Mouse (Mus musculus) E14TG2a.4 (cell line): ENCODE measurements at regions not wholly inside any gene's neighbourhood (a gene's known extent, or its start where the extent isn't known, plus 50 kb on each side); places are given as distances from the start of the nearest gene placed in this dataset.

Experiments used
- H3K27me3 ChIP-seq: 2 replicates; pipeline ENCODE4 v1.6.1; 2014; ENCODE audit warnings: low read length, control low read depth; ENCODE audit not compliant: insufficient read depth
- H3K36me3 ChIP-seq: 2 replicates; pipeline ENCODE4 v1.6.1; 2014; ENCODE audit warnings: low read length, control low read depth; ENCODE audit not compliant: insufficient read depth
- H3K4me1 ChIP-seq: replicated peaks from 2 replicates; pipeline ENCODE4 v1.6.1; 2014; ENCODE audit warnings: low read depth, low read length, control low read depth
- H3K4me3 ChIP-seq: replicated peaks from 2 replicates; pipeline ENCODE4 v1.5.1; 2014; ENCODE audit warnings: mild to moderate bottlenecking, low read length
- H3K9me3 ChIP-seq: 2 replicates; pipeline ENCODE4 v1.6.1; 2014; ENCODE audit warnings: low read length, control low read depth
- CTCF ChIP-seq: conservative IDR thresholded peaks from 2 replicates; pipeline ENCODE4 v1.5.1; 2014; ENCODE audit warnings: low read length
- NANOG ChIP-seq: IDR thresholded peaks from 2 replicates; pipeline ENCODE4 v1.6.1; 2014; ENCODE audit warnings: borderline replicate concordance, low read length, mixed read lengths
- POU5F1 ChIP-seq: IDR thresholded peaks from 2 replicates; pipeline ENCODE4 v1.6.1; 2014; ENCODE audit warnings: low read length, borderline replicate concordance

DNA sequence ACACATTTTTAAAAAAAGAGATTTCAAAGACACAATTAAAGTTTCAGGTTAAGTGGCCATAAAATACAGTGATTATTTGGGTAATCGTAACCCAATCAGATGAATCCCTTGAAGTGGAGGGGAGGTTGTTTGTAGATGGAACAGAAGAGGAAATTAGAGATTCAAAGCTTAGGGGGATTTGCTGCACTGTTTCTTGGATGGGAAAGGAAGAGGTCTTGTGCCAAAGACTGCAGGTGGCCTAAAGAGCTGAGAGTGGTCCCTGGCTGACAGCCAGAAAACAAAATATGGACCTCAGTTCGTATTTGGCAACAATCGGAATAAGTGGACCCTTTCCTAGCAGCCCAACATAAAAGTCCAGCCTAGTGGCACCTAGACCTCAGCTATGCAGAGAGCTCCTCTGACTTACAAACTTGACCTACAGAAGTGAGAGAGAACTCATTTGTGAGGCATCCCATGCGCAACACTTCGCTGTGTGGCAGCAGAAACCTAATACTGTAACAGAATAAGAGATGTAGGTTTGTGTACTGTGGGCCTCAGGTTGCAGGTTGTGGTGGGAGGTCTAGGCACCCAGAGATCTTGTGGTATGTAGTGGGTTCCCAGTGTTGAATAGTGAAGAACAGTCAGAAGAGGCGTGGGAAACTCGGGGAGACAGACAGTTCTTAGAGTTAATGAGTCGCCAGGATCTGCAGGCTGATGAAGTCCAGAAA is 110.0 kb upstream of the Ccdc54 start:
- no peak overlapping the region for H3K4me3 ChIP-seq
- TF ChIP-seq CTCF: no peak
- TF ChIP-seq POU5F1: no peak
- no peak for TF ChIP-seq NANOG
- H3K4me1 ChIP-seq: no peaks in the 10 kb centered on the region

DNA sequence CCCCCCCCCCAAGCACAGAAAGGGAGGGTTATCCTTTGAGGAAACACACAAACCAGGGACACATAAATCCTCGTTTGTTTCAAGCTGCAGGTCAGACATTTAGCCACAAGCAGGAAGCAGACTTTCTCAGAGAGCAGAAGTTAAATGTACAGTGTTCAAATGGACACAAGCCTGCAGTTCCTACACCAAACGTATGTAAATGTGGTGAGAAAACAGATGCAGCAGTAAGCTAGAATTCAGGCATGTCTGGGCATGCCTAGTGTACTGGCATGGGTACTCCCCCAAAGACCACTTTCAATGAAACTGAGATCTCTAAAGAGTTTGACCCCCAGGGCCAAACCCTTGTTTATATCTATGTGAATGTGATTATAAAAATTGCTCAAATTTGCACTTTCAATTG is 109.2 kb upstream of the Ccdc54 start:
- Histone ChIP-seq H3K4me3 (no peak overlapping the region), H3K27me3 (no peaks in the 10 kb centered on the region), H3K4me1 (no peaks in the 10 kb centered on the region), H3K9me3 (no peaks in the 10 kb centered on the region), H3K36me3 (no peaks in the 10 kb centered on the region)
- TF ChIP-seq CTCF (no peak), NANOG (no peak), POU5F1 (no peak)

More for the DNA sequence above, 110.0 kb upstream of the Ccdc54 start:
- no peaks in the 10 kb centered on the region for H3K27me3 ChIP-seq
- H3K9me3 ChIP-seq: no peaks in the 10 kb centered on the region
- H3K36me3 ChIP-seq: no peaks in the 10 kb centered on the region

DNA sequence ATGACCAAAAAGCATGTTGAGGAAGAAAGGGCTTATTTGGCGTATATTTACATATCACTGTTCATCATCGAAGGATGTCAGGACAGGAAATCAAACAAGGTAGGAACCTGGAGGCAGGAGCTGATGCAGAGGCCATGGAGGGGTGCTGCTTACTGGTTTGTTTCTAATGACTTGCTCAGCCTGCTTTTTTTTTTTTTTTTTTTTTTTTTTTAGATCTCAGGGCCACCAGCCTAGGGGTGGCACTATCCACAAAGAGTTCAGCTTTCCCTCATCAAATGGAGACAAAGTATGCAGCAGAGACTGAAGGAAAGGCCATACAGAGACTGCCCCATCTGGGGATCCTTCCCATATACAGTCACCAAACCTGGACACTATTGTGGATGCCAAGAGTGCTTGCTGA is 106.8 kb upstream of the Ccdc54 start:
- no peaks in the 10 kb centered on the region for H3K36me3 ChIP-seq
- no peaks in the 10 kb centered on the region for H3K4me1 ChIP-seq
- no peak overlapping the region for H3K4me3 ChIP-seq
- TF ChIP-seq CTCF (no peak), POU5F1 (no peak), NANOG (no peak)
- H3K9me3 ChIP-seq: no peaks in the 10 kb centered on the region
- H3K27me3 ChIP-seq: no peaks in the 10 kb centered on the region

DNA sequence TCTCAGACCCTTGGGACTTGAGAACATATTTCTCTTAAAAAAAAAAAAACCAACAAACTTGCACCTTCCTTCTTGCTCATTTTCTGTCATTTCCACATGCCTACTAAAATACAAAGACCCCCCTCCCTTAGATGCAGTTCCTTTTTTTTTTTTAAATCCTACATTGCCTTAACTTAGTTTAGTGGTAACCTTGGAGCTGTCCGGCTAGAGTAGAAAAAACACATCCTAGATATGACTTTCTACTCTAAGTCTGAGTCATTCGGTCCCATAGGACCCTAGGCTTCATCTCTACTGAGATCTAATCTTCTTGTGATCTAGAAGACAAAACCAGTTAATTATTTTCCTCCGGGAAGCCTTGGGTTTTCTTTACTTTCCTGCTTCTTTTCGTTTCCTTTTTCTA is 105.1 kb upstream of the Ccdc54 start:
- H3K27me3 ChIP-seq: no peaks in the 10 kb centered on the region

DNA sequence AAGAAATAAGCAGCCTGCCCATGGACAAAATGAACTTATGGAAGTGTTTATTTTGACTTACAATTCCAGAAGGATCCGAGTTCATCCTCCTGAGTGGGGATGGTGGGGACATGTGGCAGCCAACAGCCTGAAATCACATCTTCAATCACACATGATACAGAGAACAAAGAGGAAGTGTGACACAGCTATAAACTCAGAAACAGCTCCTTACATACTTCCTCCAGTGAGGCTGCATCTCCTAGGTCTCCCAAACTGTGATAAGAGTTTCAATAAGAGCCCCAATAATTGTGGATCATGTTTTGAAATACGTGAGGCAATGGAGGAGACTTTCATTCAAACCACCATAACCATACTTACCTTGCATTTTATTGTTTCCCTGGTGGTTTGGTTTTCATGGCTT is 103.1 kb upstream of the Ccdc54 start:
- Histone ChIP-seq H3K27me3 (no peaks in the 10 kb centered on the region), H3K9me3 (no peaks in the 10 kb centered on the region), H3K4me3 (no peak overlapping the region), H3K4me1 (no peaks in the 10 kb centered on the region), H3K36me3 (no peaks in the 10 kb centered on the region)
- TF ChIP-seq POU5F1: no peak
- no peak for TF ChIP-seq CTCF
- no peak for TF ChIP-seq NANOG

More for the DNA sequence above, 105.1 kb upstream of the Ccdc54 start:
- H3K4me1 ChIP-seq: no peaks in the 10 kb centered on the region
- no peaks in the 10 kb centered on the region for H3K36me3 ChIP-seq
- no peak overlapping the region for H3K4me3 ChIP-seq
- TF ChIP-seq CTCF (no peak), NANOG (no peak), POU5F1 (no peak)
- no peaks in the 10 kb centered on the region for H3K9me3 ChIP-seq

DNA sequence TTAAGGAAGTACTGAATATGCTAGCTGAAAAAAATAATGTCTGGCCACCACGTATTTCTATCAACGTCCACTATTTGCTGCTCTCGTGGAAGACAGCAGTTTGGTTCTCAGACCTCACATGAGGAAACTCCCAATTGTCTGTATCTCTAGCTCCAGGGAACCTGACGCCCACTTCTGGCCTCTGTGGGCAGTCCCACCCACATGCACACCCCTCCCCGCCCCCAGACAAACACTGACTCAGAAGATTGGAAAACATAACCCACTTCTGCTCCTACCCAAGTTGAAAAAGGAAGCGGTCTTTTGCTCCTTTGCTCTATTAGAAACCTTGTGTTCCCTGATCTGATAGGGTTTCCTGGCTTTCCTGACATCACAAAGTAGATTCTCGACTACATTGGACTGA is 99.9 kb upstream of the Ccdc54 start:
- TF ChIP-seq POU5F1 (no peak), CTCF (no peak), NANOG (no peak)
- Histone ChIP-seq H3K27me3 (no peaks in the 10 kb centered on the region), H3K4me1 (no peaks in the 10 kb centered on the region), H3K36me3 (no peaks in the 10 kb centered on the region), H3K9me3 (no peaks in the 10 kb centered on the region), H3K4me3 (no peak overlapping the region)

DNA sequence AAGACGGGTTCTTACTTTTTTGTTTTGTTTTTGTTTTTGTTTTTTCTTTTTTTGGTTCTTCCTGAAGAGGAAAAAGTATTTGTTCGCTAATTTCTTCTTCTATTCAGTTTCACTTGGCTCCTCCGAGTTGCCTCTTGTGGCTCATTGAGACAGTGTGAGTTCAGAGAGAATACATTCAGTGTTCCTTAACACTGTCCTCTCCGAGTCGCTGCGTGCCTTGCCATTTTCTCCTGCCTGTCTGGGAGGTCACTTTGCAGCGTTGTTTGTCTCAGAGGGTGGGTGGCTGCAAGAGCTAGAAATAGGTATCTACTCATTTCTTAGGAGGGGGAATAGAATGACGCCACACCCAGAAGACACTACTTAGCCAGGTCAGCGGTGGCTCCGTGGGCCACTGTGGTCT is 98.6 kb upstream of the Ccdc54 start:
- H3K4me3 ChIP-seq: no peak overlapping the region
- H3K4me1 ChIP-seq: no peaks in the 10 kb centered on the region
- H3K9me3 ChIP-seq: no peaks in the 10 kb centered on the region
- no peaks in the 10 kb centered on the region for H3K27me3 ChIP-seq
- no peak for TF ChIP-seq POU5F1
- TF ChIP-seq NANOG: no peak
- no peaks in the 10 kb centered on the region for H3K36me3 ChIP-seq

DNA sequence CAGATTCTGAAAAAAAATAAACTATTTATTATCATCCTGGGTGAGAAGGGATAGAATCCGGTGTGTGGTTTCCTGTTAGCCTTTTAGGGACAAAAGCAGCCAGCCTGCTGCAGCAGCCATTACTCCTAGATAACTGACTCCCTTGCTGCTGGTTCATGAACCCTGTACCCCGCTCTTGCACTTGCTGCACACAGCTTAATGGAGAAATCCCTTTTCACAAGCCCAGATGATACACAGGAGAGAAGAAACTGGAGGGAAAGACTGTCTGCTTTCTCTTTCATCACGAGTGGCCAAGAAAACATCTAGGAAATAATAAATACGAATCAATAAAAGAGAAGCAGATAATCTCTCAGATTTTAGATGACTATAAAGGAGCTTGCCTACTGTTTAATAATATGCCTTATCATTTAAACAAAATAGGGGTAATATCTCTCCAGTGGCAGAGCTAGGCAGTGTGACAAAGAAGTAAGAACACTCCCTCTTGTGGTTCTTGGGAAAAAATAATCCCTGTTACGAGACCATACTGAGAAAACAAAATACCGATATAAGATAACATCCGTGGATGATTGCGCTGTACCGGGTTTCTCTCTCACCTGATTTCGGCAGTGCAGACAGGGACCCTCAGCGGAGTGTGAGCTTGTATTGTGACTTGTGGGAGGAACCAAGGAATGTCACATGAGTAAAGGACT is 98.0 kb upstream of the Ccdc54 start:
- Histone ChIP-seq H3K27me3 (no peaks in the 10 kb centered on the region), H3K9me3 (no peaks in the 10 kb centered on the region), H3K4me1 (no peaks in the 10 kb centered on the region), H3K4me3 (no peak overlapping the region), H3K36me3 (no peaks in the 10 kb centered on the region)
- TF ChIP-seq POU5F1 (no peak), CTCF (no peak), NANOG (no peak)

DNA sequence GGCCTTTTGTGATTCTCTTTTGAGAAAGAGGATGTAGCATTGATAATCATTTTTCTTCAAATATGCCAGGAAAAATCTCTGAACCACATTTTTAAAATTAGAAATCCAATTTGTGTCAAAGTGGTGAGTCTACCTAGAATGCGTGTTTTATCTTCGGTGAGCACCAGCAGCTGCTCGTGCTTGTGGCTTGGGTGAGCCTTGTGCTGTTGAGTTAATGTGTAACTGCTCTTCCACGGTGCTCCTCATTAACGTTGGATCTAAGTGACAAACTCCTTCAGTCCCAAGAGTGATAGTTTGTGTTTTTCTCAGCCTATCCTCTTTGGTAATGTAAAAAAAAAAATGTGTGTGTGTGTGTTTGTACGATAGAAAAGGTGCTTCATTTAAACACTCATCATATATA is 88.7 kb upstream of the Ccdc54 start:
- no peak for TF ChIP-seq CTCF
- no peak for TF ChIP-seq POU5F1
- TF ChIP-seq NANOG: no peak
- no peaks in the 10 kb centered on the region for H3K9me3 ChIP-seq
- no peaks in the 10 kb centered on the region for H3K36me3 ChIP-seq
- H3K4me3 ChIP-seq: no peak overlapping the region
- no peaks in the 10 kb centered on the region for H3K27me3 ChIP-seq
- no peaks in the 10 kb centered on the region for H3K4me1 ChIP-seq
